Mouse (Mus musculus) adrenal gland, postnatal 14 days (tissue): ENCODE measurements around the gene Nfkbid. TPM values are rescaled to one million over a fixed set of nuclear protein-coding genes. Genes with fewer than 3 reads are reported as not detected.

Experiments
- DNase-seq: peaks from one replicate; pipeline ENCODE4 v3.0.0; 2021; ENCODE audit warnings: mixed read lengths
- long read RNA-seq, 2 experiments: library from polyadenylated mRNA; stranded (forward); transcript quantifications; one replicate each; pipeline ENCODE4 v2.0.0; 2021
- total RNA-seq: library from RNA; stranded (reverse); gene quantifications from 2 replicates; pipeline ENCODE4 v1.2.3, GENCODE M21; 2021

The Nfkbid gene
- total RNA-seq, result 2.8 and 3.9 TPM in 2 replicates
- long read RNA-seq, experiment 1, partial matches to known transcripts, result 0 of 2 reads
- long read RNA-seq, experiment 1, other reads (novel, unspliced or antisense), result 1 of 2 reads
- long read RNA-seq, experiment 2, result 0 reads

DNA sequence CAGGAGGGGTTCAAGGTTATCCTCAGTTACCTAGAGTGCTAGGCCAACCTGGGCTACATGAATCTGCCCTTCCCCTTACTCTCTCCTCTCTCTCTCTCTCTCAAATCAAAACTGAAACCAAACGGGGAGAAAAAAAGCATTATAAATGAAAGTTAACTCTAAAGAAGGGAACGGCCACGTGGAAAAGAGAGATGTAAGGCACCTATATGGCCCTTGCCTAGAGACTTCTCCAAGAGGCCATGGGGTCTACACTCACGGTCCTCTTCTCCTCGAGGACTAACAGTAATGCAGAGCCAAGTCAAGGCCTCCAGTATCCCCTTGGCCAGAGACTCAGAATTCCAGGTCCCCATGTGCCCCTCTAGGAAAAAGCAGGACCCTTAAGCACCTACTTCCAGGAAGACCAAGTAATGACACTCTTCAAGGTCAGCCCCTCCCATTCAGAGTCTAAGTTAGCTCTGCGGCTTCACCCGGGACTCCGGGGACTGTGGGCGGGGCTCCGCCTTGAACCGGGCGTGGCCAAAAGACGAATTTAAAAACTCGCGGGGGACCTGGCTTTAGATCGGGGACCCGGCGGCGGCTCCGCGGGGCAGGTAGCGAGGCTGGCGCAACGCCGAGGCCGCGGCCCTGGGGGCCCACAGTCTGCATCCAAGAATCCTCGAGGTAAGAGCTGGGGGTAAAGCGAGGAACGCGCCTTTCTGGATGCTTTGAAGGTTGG lies at the start of gene Nfkbid:
Gene Nfkbid (plus strand): TSS at position 558 of the 715 bp plus-strand sequence.
- peak; percentile 89 for DNase-seq

- DNase-seq, result peak; percentile 94
These were observed 48.0 kb upstream of the Nfkbid start for GRCm38 (mm10) chr7:30373501-30373962.

- DNase-seq, result no peak
These were observed 41.5 kb upstream of the Nfkbid start for GRCm38 (mm10) chr7:30380061-30380460.

- no peak for DNase-seq
These were observed 37.4 kb upstream of the Nfkbid start for GRCm38 (mm10) chr7:30384106-30384505.

DNA sequence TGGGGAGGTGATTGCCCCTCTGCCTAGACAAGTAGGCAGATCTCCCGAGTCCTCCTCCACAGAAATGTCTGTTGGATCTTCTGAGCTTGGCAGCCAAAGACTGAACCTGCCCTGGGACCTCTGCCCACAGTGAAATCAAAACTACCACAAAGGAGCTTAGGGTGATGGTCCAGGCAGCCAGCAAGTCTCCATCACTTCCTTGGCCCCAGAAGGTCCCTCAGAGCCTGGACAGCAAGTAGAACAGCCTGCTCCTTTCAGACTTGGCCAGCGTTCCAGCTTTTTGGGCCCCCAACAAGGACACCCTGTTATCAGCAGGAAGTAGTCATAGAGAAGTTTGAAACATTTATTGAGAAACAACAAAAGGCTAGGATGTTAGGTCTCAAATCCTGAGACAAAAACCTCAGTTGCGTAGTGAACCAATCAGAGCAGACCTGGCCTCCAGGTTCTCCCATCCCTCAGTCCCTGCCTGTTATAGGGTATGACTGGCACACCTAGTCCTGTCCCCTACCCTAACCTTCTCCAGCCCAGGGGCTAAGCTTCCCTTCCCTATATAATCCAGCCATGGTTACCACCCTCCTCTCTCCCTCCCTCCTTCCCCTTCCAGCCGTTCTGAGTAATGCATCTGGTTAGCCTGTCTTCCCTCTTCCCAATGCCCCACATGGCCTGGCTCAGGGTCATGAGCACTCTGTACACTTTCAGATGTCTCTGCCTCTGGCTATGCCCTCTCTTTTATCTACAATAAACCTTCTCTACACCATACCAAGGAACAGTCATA lies 28.6 kb upstream of the Nfkbid start:
- peak; percentile 33 for DNase-seq

DNA sequence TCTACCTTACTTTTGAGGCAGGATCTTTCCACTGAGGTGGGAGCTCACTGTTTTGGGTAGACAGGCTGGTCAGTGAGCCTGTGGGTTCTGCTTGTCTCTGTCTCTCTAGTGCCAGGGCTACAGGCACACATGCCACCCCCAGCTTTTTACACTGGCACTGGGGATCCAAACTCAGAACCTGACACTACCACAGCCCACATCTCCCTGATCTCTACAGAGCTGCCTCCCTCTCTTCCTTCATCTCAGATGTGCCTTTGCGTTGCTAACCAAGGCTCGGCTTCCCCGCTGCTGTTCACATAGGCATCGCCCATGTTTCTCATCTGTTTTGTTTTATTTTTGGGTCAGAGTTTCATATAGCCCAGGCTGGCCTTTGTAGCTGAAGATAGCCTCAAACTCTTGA lies 27.9 kb upstream of the Nfkbid start:
- DNase-seq, result no peak

DNA sequence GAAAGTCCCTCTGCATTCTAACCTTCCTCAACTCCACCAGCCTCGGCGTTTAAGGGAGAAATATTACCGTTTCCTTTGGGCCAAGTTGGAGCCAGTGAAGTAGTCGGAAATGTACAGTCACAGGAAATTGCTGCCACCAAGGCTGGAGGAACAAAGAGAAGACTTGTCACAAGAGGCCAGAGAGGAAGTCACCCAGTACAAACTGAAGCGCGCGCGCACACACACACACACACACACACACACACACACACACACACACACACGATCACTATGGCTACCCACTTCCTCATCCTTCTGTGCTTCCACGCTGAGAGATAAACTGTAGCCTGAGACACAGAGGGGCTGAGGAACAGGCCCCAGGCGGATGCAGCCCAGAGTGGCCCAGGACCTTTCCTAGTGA lies 27.2 kb upstream of the Nfkbid start:
- peak; percentile 59 for DNase-seq

DNA sequence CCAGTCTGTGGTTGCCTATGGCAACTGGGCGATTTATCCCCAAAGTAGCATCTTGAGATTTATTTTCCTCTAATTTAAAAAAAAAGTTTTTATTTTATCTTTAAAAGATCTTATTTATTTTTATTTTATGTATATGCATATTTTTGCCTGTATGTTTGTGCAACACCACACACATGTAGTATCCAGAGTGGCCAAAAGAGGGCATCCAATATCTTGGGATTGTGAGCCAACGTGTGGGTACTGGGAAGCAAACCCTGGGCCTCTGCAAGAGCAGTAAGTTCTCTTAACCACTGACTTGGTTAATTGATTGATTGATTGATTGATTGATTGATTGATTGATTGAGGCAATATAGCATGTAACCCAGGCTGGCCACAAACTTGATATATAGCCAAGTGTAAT lies 26.7 kb upstream of the Nfkbid start:
- no peak for DNase-seq

- DNase-seq, result no peak
These were observed 21.9 kb upstream of the Nfkbid start for GRCm38 (mm10) chr7:30399671-30400070.

DNA sequence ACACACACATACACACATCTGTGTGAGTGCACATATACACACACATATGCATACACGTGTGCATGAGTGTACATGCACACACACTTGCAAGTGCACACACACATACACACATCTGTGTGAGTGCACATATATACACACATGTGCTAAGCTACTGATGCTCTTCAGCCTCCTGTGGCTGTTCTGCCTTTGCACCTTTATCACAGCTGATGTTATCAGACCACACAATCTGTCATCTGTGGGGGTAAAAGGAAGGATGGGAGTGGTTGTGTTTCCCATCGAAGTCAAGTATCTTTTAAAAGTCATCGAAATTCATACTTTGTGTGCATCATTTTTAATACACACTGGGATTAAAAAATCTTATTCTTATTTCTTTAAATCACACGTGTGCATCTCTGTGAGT lies 19.2 kb upstream of the Nfkbid start:
- DNase-seq, result no peak

DNA sequence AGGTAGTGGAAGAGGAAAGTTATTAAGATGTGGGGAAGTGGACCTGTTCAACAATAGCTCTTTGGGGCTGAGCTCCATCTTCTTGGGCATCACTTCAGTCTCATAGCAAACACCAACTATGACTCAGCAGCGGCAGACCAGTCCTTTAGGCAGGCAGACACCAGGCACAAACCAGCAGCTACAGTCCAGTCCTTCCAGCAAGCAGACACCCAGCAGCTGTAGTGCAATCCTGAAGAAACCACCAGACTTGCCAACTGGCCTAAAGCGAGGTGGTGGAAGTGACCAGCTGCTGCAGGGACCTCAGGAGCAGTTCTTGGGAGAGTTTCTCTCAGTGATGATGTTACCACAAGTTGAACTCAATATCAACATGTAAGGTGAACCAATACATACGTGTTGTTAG lies 12.9 kb upstream of the Nfkbid start:
- DNase-seq, result no peak

DNA sequence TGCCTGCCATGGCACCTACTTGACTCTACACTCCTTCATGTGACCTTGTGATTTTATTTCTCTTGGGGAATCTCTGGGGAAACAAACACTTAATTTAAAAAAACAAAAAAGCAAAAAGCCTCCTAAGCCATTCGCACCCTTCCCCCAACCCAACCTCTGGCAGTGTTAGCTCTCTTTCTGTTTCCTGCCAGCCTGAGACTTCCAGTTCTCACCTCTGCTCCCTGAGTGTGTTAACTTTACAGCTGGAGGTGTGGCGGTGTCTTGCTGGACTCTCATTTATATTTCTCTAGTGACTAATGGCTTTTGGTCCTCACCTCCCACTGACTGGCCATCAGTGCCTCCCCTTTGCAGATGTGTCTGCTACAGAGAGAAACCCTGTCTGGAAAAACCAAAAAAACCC lies 11.7 kb upstream of the Nfkbid start:
- no peak for DNase-seq

GRCm38 (mm10) chr7:30411023-30411422 lies 10.5 kb upstream of the Nfkbid start:
- DNase-seq, result no peak

DNA sequence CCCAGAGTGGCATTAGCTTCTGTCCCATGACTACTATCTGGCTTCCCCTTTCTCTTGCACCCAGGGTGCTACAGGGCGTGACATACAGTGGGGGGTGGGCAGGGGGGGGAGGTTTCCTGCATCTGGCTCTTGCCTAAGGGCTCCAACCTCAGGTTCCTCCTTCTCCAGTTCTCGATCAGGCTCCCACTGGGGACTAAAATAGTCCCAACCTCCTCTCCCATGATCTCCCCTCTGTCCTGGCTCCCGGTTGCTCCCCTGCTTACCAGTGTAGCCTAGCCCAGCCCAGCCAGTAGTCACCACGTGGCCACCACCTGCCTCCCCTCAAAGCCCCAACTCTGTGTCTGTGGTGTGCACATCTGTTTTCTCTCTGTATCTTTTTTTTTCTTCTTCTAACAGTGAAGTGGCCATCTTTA lies 8.8 kb upstream of the Nfkbid start:
- DNase-seq, result no peak

- DNase-seq, result no peak
These were observed 7.9 kb upstream of the Nfkbid start, which contains the start of gene Tyrobp for GRCm38 (mm10) chr7:30413596-30413995. TSS of gene Tyrobp (plus strand) at chr7:30413760.

- no peak for DNase-seq
These were observed 3.7 kb upstream of the Nfkbid start for GRCm38 (mm10) chr7:30417856-30418255.

DNA sequence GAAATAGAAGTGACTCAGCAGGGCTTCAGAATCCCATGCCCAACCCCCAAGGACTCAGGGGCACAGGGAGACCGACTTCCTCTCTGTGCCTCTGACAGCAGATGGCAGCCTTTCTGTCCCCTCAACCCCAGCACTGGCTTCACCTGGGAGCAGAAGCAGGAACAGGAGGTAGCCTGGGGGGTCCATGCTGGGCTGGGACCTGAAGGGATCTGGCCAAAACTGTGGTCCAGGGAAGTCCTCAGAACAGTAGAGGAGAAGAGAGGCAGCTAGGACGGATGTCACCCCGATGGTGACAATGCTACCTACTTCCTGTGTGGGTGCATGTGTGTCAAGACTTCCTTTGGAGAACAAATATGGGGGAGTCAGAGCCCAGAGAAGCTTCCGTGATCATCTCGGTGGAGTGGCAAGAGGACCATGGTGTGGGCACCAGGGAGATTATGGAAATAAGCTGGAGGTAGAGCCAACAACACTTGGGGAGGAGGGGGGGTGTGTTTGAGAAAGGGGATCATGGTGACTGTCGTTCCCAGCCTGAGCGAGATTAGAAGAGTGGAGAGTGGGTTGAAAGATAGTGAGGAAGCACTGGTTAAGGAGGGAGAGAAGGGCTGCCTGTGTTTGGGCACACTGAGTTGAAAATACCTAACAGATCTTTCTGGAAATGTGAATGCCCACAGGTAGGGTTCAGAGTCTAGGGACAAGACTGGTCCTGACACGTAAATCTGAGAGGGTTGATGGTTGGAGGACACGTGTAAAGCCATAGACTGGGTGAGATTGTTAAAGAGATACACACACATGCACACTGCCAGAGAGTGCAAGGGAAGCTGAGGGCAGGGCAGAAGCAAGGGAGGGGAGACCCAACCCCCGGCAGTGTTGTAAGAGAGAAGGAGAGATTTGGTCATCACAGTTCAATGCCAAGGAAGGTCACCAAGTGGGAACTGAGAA lies 1.7 kb upstream of the Nfkbid start, which contains the start of gene Hcst:
Gene Hcst (minus strand): TSS at position 294 of the 939 bp plus-strand sequence.
- DNase-seq, result peak; percentile 36

GRCm38 (mm10) chr7:30420673-30421072 lies 859 bp upstream of the Nfkbid start:
- no peak for DNase-seq

GRCm38 (mm10) chr7:30421890-30422435 lies 431 bp downstream of the Nfkbid start:
- peak; percentile 94 for DNase-seq

DNA sequence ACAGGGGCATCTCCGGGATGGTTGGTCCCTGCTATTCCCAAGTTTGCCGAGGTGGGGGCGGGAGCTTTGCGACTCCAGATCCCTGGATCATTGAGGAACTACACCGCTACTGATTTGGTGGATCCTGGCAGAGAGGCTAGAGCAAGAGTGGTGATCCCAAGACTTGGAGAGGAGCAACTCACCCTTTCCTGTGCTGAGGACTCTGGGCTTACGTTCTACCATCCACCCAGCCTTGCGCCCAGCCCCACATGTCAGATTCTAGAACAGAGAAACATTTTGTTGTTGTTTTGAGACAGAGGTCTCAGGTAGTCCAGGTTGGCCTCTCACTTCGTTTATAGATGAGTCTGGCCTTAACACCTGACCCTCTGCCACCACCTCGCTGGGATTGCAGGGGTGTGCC lies 1.0 kb downstream of the Nfkbid start:
- DNase-seq, result peak; percentile 25

DNA sequence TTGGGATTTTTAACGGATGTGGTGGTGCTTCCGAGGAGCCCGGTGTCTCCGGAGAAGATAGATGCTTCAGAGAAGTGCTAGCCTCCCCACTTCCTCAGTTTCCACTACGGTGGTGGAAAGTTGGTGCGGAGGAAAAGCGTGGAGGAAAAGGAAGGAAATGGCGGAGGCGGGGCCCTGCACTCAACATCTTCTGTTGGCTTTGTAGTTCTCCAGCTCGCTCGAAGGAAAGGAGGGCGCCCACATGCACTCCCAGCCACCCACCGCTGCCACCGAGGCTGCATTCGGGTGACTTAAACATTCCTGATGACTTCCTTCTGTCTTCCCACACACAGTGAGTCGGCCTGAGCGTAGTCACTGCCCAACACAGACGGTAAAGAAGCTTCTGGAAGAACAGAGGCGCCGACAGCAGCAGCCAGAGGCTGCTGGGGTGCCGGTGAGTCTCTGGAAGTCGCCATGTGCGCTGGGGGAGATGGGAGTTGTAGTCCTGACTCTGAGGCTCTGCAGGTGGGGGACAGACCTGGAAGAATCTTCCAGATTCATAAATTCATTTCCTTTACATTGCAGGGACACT lies 1.6 kb downstream of the Nfkbid start:
- DNase-seq, result peak; percentile 32
